Mouse (Mus musculus) MEL (cell line): ENCODE results near the gene Nans. TPM values are rescaled to one million over a fixed set of nuclear protein-coding genes. Genes with fewer than 3 reads are reported as not detected.

Source experiments
- DNase-seq: peaks from one replicate; pipeline ENCODE4 v3.0.0; 2011; ENCODE audit warnings: low read depth, low spot score
- H3K27ac ChIP-seq: 2 replicates; pipeline ENCODE4 v1.5.1; 2012; ENCODE audit warnings: low read depth, mild to moderate bottlenecking, control low read depth, low read length, moderate library complexity; ENCODE audit not compliant: control insufficient read depth
- H3K27me3 ChIP-seq, 2 experiments: fragments of 150-350 bp in 1 of 2; sonication (generic) in 1 of 2; 2 replicates each; pipeline ENCODE4 v1.6.1; 2012; ENCODE audit warnings: low read length in 2 of 2, mild to moderate bottlenecking in 2 of 2, improper control_type of control experiment in 1 of 2, moderate library complexity in 1 of 2; ENCODE audit not compliant: insufficient read depth in 2 of 2, control insufficient read depth in 1 of 2
- H3K36me3 ChIP-seq, 2 experiments: 2 replicates each; pipeline ENCODE4 v1.6.1; 2012 to 2014; ENCODE audit warnings: low read length in 2 of 2, improper control_type of control experiment in 1 of 2, inconsistent platforms in 1 of 2, mild to moderate bottlenecking in 1 of 2; ENCODE audit not compliant: insufficient read depth in 2 of 2, control insufficient read depth in 1 of 2
- H3K4me1 ChIP-seq, 2 experiments: fragments of 150-350 bp in 1 of 2; sonication (generic) in 1 of 2; 2 replicates each; pipeline ENCODE4 v1.6.1; 2012; ENCODE audit warnings: low read length in 2 of 2, improper control_type of control experiment in 1 of 2, mild to moderate bottlenecking in 1 of 2; ENCODE audit not compliant: insufficient read depth in 2 of 2, control insufficient read depth in 1 of 2
- H3K4me3 ChIP-seq, 2 experiments: fragments of 150-350 bp in 1 of 2; sonication (generic) in 1 of 2; 2 replicates each; pipeline ENCODE4 v1.5.1; 2012; ENCODE audit warnings: low read depth in 2 of 2, low read length in 2 of 2, mild to moderate bottlenecking in 2 of 2, moderate library complexity in 2 of 2, control low read depth in 1 of 2, improper control_type of control experiment in 1 of 2; ENCODE audit not compliant: control insufficient read depth in 1 of 2, insufficient read depth in 1 of 2
- H3K79me2 ChIP-seq: 2 replicates; pipeline ENCODE4 v1.6.1; 2012; ENCODE audit warnings: mild to moderate bottlenecking, low read length, moderate library complexity; ENCODE audit not compliant: control insufficient read depth, poor library complexity, insufficient read depth
- H3K9ac ChIP-seq: 2 replicates; pipeline ENCODE4 v1.6.1; 2012; ENCODE audit warnings: low read depth, mild to moderate bottlenecking, control low read depth, low read length, moderate library complexity; ENCODE audit not compliant: control insufficient read depth, poor library complexity, severe bottlenecking
- H3K9me3 ChIP-seq: fragments of 150-350 bp; sonication (generic); replicated peaks from 2 replicates; pipeline ENCODE4 v1.6.1; 2012; ENCODE audit warnings: mild to moderate bottlenecking, low read length, improper control_type of control experiment, moderate library complexity; ENCODE audit not compliant: insufficient read depth
- CHD2 ChIP-seq: IDR thresholded peaks from 2 replicates; pipeline ENCODE4 v1.6.1; 2011; ENCODE audit warnings: low read length, improper control_type of control experiment
- CTCF ChIP-seq, 3 experiments: IDR thresholded peaks in 2 of 3; conservative IDR thresholded peaks in 1 of 3; 2 replicates each; pipeline ENCODE4 v1.5.1; 2011 to 2012; ENCODE audit warnings: low read length in 3 of 3, low read depth in 2 of 3, mild to moderate bottlenecking in 2 of 3, improper control_type of control experiment in 1 of 3, inconsistent platforms in 1 of 3, mixed read lengths in 1 of 3, moderate library complexity in 1 of 3; ENCODE audit not compliant: control insufficient read depth in 1 of 3, insufficient read depth in 1 of 3, poor library complexity in 1 of 3, severe bottlenecking in 1 of 3
- ETS1 ChIP-seq: IDR thresholded peaks from 2 replicates; pipeline ENCODE4 v1.6.1; 2012; ENCODE audit warnings: low read depth, mild to moderate bottlenecking, inconsistent platforms, low read length, improper control_type of control experiment, moderate library complexity
- GABPA ChIP-seq: IDR thresholded peaks from 2 replicates; pipeline ENCODE4 v1.6.1; 2012; ENCODE audit warnings: low read depth, mild to moderate bottlenecking, inconsistent platforms, low read length, improper control_type of control experiment, moderate library complexity
- HCFC1 ChIP-seq: IDR thresholded peaks from 2 replicates; pipeline ENCODE4 v1.6.1; 2012; ENCODE audit warnings: low read depth, mild to moderate bottlenecking, inconsistent platforms, low read length, improper control_type of control experiment, moderate library complexity
- KAT2A ChIP-seq: conservative IDR thresholded peaks from 2 replicates; pipeline ENCODE4 v1.6.1; 2012; ENCODE audit warnings: low read depth, low read length, improper control_type of control experiment, inconsistent platforms
- MAX ChIP-seq: IDR thresholded peaks from 2 replicates; pipeline ENCODE4 v1.6.1; 2011; ENCODE audit warnings: low read length, improper control_type of control experiment
- MEF2A ChIP-seq: IDR thresholded peaks from 2 replicates; pipeline ENCODE4 v1.6.1; 2014; ENCODE audit warnings: low read depth, mild to moderate bottlenecking, inconsistent platforms, low read length, improper control_type of control experiment; ENCODE audit not compliant: poor library complexity, insufficient replicate concordance, severe bottlenecking; ENCODE audit errors: extremely low read depth
- MXI1 ChIP-seq: IDR thresholded peaks from 2 replicates; pipeline ENCODE4 v1.6.1; 2011; ENCODE audit warnings: mild to moderate bottlenecking, low read depth, low read length, improper control_type of control experiment
- MYC ChIP-seq: IDR thresholded peaks from 2 replicates; pipeline ENCODE4 v1.6.1; 2011; ENCODE audit warnings: low read depth, mild to moderate bottlenecking, low read length, improper control_type of control experiment, moderate library complexity
- NELFE ChIP-seq: IDR thresholded peaks from 2 replicates; pipeline ENCODE4 v1.6.1; 2011; ENCODE audit warnings: low read depth, low read length, improper control_type of control experiment
- POLR2A ChIP-seq, 2 experiments: IDR thresholded peaks; 2 replicates each; pipeline ENCODE4 v1.6.1; 2011 to 2012; ENCODE audit warnings: low read length in 2 of 2, mild to moderate bottlenecking in 2 of 2, control low read depth in 1 of 2, improper control_type of control experiment in 1 of 2, low read depth in 1 of 2, moderate library complexity in 1 of 2; ENCODE audit not compliant: control insufficient read depth in 1 of 2, insufficient read depth in 1 of 2, poor library complexity in 1 of 2
- POLR2AphosphoS2 ChIP-seq: IDR thresholded peaks from 2 replicates; pipeline ENCODE4 v1.6.1; 2011; ENCODE audit warnings: low read length, improper control_type of control experiment
- RAD21 ChIP-seq: IDR thresholded peaks from 2 replicates; pipeline ENCODE4 v1.6.1; 2011; ENCODE audit warnings: mild to moderate bottlenecking, low read depth, low read length, improper control_type of control experiment
- SIN3A ChIP-seq: IDR thresholded peaks from 2 replicates; pipeline ENCODE4 v1.6.1; 2012; ENCODE audit warnings: low read length, improper control_type of control experiment, inconsistent platforms
- ZMIZ1 ChIP-seq: IDR thresholded peaks from 2 replicates; pipeline ENCODE4 v1.6.1; 2012; ENCODE audit warnings: low read depth, mild to moderate bottlenecking, inconsistent platforms, low read length, improper control_type of control experiment, moderate library complexity
- ZNF384 ChIP-seq: IDR thresholded peaks from 2 replicates; pipeline ENCODE4 v1.6.1; 2012; ENCODE audit warnings: low read depth, mild to moderate bottlenecking, inconsistent platforms, low read length, improper control_type of control experiment
- polyA plus RNA-seq, 2 experiments: library from polyadenylated mRNA; stranded (reverse) in 1 of 2; unstranded in 1 of 2; fragments of >175 nt in 1 of 2; fragments of >200 nt in 1 of 2; gene quantifications; 2 replicates each; pipeline versions ENCODE4 v1.2.1 to v1.2.4; 2012; ENCODE audit warnings: low replicate concordance in 2 of 2, low read depth in 1 of 2; ENCODE audit not compliant: insufficient read length in 2 of 2, insufficient read depth in 1 of 2, missing spikeins in 1 of 2
- total RNA-seq: library from RNA; depleted of rRNA; stranded (reverse); fragments of 300-350 nt; gene quantifications from 2 replicates; pipeline ENCODE4 v1.2.3, GENCODE M21; 2012

Nans gene
- total and polyA plus RNA-seq, 3 experiments, result 136 to 246 (median 182) TPM

- TF ChIP-seq MEF2A (no peak), ETS1 (no peak), ZNF384 (no peak), CTCF (IDR thresholded peaks at IDR 0.05 in 2 of 3, conservative IDR thresholded peaks at IDR 0.05 in 1 of 3; ENCODE audit: control insufficient read depth in 1 of 3, insufficient read depth in 1 of 3, low read depth in 2 of 3, low read length in 3 of 3, poor library complexity in 1 of 3, severe bottlenecking in 1 of 3) (no peak), KAT2A (no peak), MXI1 (no peak), MAX (0 out of 2 replicates have a peak, but pooled peaks have one; percentile 17), HCFC1 (no peak), CHD2 (no peak), POLR2AphosphoS2 (no peak), MYC (no peak), ZMIZ1 (no peak)
Observed at GRCm38 (mm10) chr4:46535094-46535830, 46.2 kb downstream of the Nans start (continued).

DNA sequence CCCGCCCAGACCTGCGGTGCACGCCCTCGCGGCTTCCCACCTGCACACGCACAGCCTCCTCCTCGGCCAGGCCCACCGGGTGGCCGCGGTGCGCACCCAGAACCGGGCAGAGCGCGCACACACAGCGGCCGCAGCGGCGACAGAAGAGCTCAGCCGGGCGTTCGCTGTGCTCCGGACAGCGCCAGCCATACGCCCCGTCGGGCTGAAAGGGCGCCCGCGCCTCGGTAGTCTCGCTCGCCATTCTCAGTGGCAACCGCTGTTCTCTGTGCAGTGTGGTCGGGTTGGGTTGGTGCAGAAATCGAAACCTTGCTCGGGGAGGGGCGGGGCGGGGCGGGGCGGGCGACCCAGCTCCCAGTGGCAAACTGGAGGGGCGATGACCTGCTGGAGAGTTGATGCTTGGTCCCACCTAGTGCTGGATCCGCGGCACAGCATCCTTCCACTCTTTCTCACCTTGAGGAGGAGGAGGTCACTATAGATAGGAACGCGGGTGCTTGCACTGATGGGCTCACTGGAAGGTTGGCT lies 46.9 kb downstream of the Nans start, which contains the start of gene Trim14:
Gene Trim14, minus strand, starts transcription at position 302 of the 522 bp plus-strand sequence.
- Histone ChIP-seq H3K27me3 (peaks cover 0 to 3% of the 10 kb centered on the region in 2 experiments; a peak in 2 of 4 replicates), H3K79me2 (no peaks in the 10 kb centered on the region), H3K4me3 (peak within 1 kb of the TSS; percentile 63 to 84), H3K9me3 (no peaks in the 10 kb centered on the region), H3K36me3 (no peaks in the 10 kb centered on the region; a peak in 2 of 4 replicates), H3K9ac (peak within 1 kb of the TSS; percentile 64), H3K4me1 (peaks cover 0 to 11% of the 10 kb centered on the region in 2 experiments; a peak in 1 of 4 replicates), H3K27ac (peak within 1 kb of the TSS; percentile 15; the same call in 1 of the 2 replicates)
- peak; percentile 67 for DNase-seq
- TF ChIP-seq POLR2A (IDR thresholded peaks at IDR 0.05; ENCODE audit: control insufficient read depth in 1 of 2, insufficient read depth in 1 of 2, low read depth in 1 of 2, low read length in 2 of 2, poor library complexity in 1 of 2), result 0 out of 4 replicates have a peak, but pooled peaks of 1 of the 2 experiments have one; percentile 25
- TF ChIP-seq MAX, result 0 out of 2 replicates have a peak, but pooled peaks have one; percentile 4
- 0 out of 2 replicates have a peak, but pooled peaks have one; percentile 16 for TF ChIP-seq NELFE
- TF ChIP-seq RAD21, result peak; percentile 11
- no peak for TF ChIP-seq KAT2A
- TF ChIP-seq SIN3A, result no peak
- TF ChIP-seq MEF2A, result no peak
- TF ChIP-seq CTCF (IDR thresholded peaks at IDR 0.05 in 2 of 3, conservative IDR thresholded peaks at IDR 0.05 in 1 of 3; ENCODE audit: control insufficient read depth in 1 of 3, insufficient read depth in 1 of 3, low read depth in 2 of 3, low read length in 3 of 3, poor library complexity in 1 of 3, severe bottlenecking in 1 of 3), result peak in 2 of 3 experiments; percentile 23 to 26; a peak in 2 of 6 replicates
- TF ChIP-seq GABPA, result no peak
